Mouse (Mus musculus) left cerebral cortex, postnatal 14 days (tissue): Measurements from ENCODE around the gene Alms1. TPM values are rescaled to one million over a fixed set of nuclear protein-coding genes. Genes with fewer than 3 reads are reported as not detected.
A peak's percentile ranks its signal among the peaks of the same experiment; 100 is the strongest.

Source experiments
- DNase-seq, 2 experiments: peaks; one replicate each; pipeline ENCODE4 v3.0.0; 2021 to 2022; ENCODE audit warnings: low spot score in 2 of 2, mixed read lengths in 1 of 2
- intact Hi-C: fragments of 180-260 bp; cut with DNase I; formaldehyde crosslinking; loops from one replicate; pipeline ENCODE4 v1.15.1; 2025
- long read RNA-seq, 2 experiments: library from polyadenylated mRNA; stranded (forward); transcript quantifications; one replicate each; pipeline ENCODE4 v2.0.0; 2021
- total RNA-seq, 2 experiments: library from RNA; stranded (reverse); gene quantifications; 2 replicates each; pipeline ENCODE4 v1.2.3; 2021

Alms1 gene
- 1 to 10 TPM; 7.6 to 9.4 TPM for total RNA-seq
- long read RNA-seq, experiment 1, partial matches to known transcripts, result 0 of 1 reads
- long read RNA-seq, experiment 1, other reads (novel, unspliced or antisense), result 1 of 1 reads
- long read RNA-seq, experiment 2, partial matches to known transcripts, result 1 of 1 reads
- long read RNA-seq, experiment 2, other reads (novel, unspliced or antisense), result 0 of 1 reads

GRCm38 (mm10) chr6:85587396-85588143 lies at the start of gene Alms1:
Alms1 (plus strand) TSS chr6:85587531.
- intact Hi-C loops, result loop anchor here (5.0 to 10.0 kb wide), 2 partner anchors 75 to 317 kb away; partner anchors contain the start of genes Egr4 and Nat8f4
- peak; percentile 93 to 95 for DNase-seq

GRCm38 (mm10) chr6:85543351-85544175 lies 43.8 kb upstream of the Alms1 start:
- no peak for DNase-seq
- intact Hi-C loops, result no loop called here

GRCm38 (mm10) chr6:85544251-85544881 lies 43.0 kb upstream of the Alms1 start:
- DNase-seq, result peak; percentile 60 to 68
- intact Hi-C loops, result no loop called here

- DNase-seq, result no peak
- intact Hi-C loops, result loop anchor here (5.0 kb wide), 1 partner anchor 35 kb away; the partner anchor contains the start of gene Egr4
Observed at GRCm38 (mm10) chr6:85547642-85548041, 39.7 kb upstream of the Alms1 start.

- intact Hi-C loops, result no loop called here
- DNase-seq, result no peak
Observed at GRCm38 (mm10) chr6:85562374-85562773, 25.0 kb upstream of the Alms1 start.

- intact Hi-C loops, result no loop called here
- DNase-seq, result no peak
Observed at GRCm38 (mm10) chr6:85572816-85573215, 14.5 kb upstream of the Alms1 start.

- no peak for DNase-seq
- intact Hi-C loops, result loop anchor here (10.0 kb wide), 1 partner anchor 323 kb away; the partner anchor contains the start of gene Nat8f4
Observed at GRCm38 (mm10) chr6:85581688-85582087, 5.6 kb upstream of the Alms1 start.

- intact Hi-C loops, result loop anchor here (5.0 to 10.0 kb wide), 2 partner anchors 72 to 320 kb away; partner anchors contain the start of genes Egr4 and Nat8f4
- no peak for DNase-seq
Observed at GRCm38 (mm10) chr6:85584612-85585011, 2.7 kb upstream of the Alms1 start.

- intact Hi-C loops, result loop anchor here (5.0 to 10.0 kb wide), 2 partner anchors 75 to 318 kb away; partner anchors contain the start of genes Egr4 and Nat8f4
- peak in 1 of 2 experiments; percentile 8 for DNase-seq
Observed at GRCm38 (mm10) chr6:85586805-85587367, 445 bp upstream of the Alms1 start.

GRCm38 (mm10) chr6:85588164-85588563 lies 833 bp downstream of the Alms1 start:
- peak in 1 of 2 experiments; percentile 11 for DNase-seq
- intact Hi-C loops, result loop anchor here (5.0 to 10.0 kb wide), 2 partner anchors 76 to 317 kb away; partner anchors contain the start of genes Egr4 and Nat8f4

GRCm38 (mm10) chr6:85588568-85588967 lies 1.2 kb downstream of the Alms1 start:
- intact Hi-C loops, result loop anchor here (5.0 to 10.0 kb wide), 2 partner anchors 76 to 316 kb away; partner anchors contain the start of genes Egr4 and Nat8f4
- DNase-seq, result no peak

- intact Hi-C loops, result no loop called here
Observed at GRCm38 (mm10) chr6:85590116-85590515, 2.8 kb downstream of the Alms1 start.

GRCm38 (mm10) chr6:85599310-85599709 lies 12.0 kb downstream of the Alms1 start:
- DNase-seq, result no peak
- intact Hi-C loops, result no loop called here

More at GRCm38 (mm10) chr6:85590116-85590515, 2.8 kb downstream of the Alms1 start:
- DNase-seq, result no peak

- intact Hi-C loops, result no loop called here
- DNase-seq, result no peak
Observed at GRCm38 (mm10) chr6:85610511-85610910, 23.2 kb downstream of the Alms1 start.

- intact Hi-C loops, result no loop called here
- DNase-seq, result no peak
Observed at GRCm38 (mm10) chr6:85620826-85621225, 33.5 kb downstream of the Alms1 start.

GRCm38 (mm10) chr6:85621600-85621999 lies 34.3 kb downstream of the Alms1 start:
- DNase-seq, result no peak
- intact Hi-C loops, result no loop called here

- intact Hi-C loops, result no loop called here
Observed at GRCm38 (mm10) chr6:85624511-85624910, 37.2 kb downstream of the Alms1 start.

GRCm38 (mm10) chr6:85633165-85633564 lies 45.8 kb downstream of the Alms1 start:
- intact Hi-C loops, result no loop called here

More at GRCm38 (mm10) chr6:85624511-85624910, 37.2 kb downstream of the Alms1 start:
- DNase-seq, result no peak

More at GRCm38 (mm10) chr6:85633165-85633564, 45.8 kb downstream of the Alms1 start:
- no peak for DNase-seq
